Mouse (Mus musculus): ENCODE results near the gene Gm20388. TPM values are rescaled to one million over a fixed set of nuclear protein-coding genes. Genes with fewer than 3 reads are reported as not detected.

Gm20388 gene
- polyA plus RNA-seq, 1 experiment: 23.9 TPM

DNA sequence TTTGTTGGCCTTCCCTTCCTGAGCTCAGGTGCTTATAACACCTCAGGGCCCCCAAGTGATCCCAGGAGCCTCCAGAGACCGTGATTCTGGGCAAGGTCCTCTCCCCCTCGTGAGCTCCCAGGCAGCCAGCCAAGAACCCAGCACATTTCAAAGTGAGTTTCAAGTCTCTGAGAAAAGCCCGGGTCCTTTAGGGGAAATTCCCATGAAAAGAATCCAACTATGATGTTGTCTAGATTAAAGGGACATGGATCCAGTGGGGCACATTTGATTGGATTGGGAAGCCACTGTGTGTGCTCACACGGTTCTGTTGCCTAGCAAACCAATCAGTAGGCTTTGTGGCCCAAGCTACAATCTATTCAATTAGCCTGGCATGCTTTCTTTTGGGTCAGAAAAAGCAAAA is 936.6 kb downstream of the Gm20388 start:
- Histone ChIP-seq H3K4me3 (ENCODE audit: insufficient read depth, low read length) (no peak overlapping the region), H3K4me1 (ENCODE audit: control insufficient read depth, insufficient read depth, low read length) (no peaks in the 10 kb centered on the region), H3K27ac (ENCODE audit: insufficient read depth, low read length) (no peak overlapping the region)
- TF ChIP-seq POLR2A (IDR thresholded peaks at IDR 0.05; ENCODE audit: extremely low read depth, insufficient read depth, low read length): no peak
- TF ChIP-seq CTCF (IDR thresholded peaks at IDR 0.05; ENCODE audit: extremely low read depth, insufficient read depth, low read length): no peak

DNA sequence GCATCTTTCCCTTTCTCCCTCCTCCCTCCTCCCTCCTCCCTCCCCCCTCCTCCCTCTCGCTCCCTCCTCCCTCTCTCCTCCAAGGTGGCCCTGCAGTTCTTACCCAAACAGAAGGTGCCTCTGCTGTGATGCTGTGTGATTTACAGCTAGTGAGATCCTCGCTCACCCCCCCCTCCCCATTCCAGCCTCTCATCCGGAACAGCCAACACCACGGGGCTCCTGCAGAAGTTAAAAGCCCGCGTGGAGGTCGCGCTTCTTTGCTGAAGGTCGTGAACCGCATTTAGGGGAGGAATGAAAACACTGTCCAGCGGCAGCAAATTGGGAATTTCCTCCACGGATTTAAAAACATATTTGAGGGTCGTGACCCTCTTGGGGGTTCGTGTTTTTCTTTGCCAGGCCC is 937.1 kb downstream of the Gm20388 start:
- TF ChIP-seq POLR2A (IDR thresholded peaks at IDR 0.05; ENCODE audit: extremely low read depth, insufficient read depth, low read length) (no peak), CTCF (IDR thresholded peaks at IDR 0.05; ENCODE audit: extremely low read depth, insufficient read depth, low read length) (no peak)
- Histone ChIP-seq H3K4me3 (ENCODE audit: insufficient read depth, low read length) (no peak overlapping the region), H3K27ac (ENCODE audit: insufficient read depth, low read length) (no peak overlapping the region), H3K4me1 (ENCODE audit: control insufficient read depth, insufficient read depth, low read length) (no peaks in the 10 kb centered on the region)

DNA sequence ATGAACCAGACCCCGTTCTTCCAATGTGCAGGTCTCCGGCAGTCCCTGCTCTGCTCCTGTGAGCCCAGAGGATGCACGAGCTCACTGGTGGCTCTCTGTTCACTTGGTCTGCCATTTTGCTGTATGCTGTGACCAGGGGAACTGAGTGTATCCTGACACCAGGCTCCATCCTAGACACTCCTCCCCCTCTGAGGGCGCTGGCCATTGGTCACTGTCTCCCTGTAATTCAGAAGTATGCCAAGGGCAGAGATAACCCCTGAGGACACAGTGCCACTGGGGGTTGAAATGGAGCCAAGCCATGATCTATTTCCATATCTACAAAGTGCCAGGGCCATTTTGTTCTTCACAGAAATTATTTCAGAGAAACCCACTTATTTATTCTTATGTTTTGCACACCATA is 937.8 kb downstream of the Gm20388 start:
- no peak for TF ChIP-seq CTCF (IDR thresholded peaks at IDR 0.05; ENCODE audit: extremely low read depth, insufficient read depth, low read length)
- TF ChIP-seq POLR2A (IDR thresholded peaks at IDR 0.05; ENCODE audit: extremely low read depth, insufficient read depth, low read length): no peak
- Histone ChIP-seq H3K27ac (ENCODE audit: insufficient read depth, low read length) (no peak overlapping the region), H3K4me1 (ENCODE audit: control insufficient read depth, insufficient read depth, low read length) (no peaks in the 10 kb centered on the region), H3K4me3 (ENCODE audit: insufficient read depth, low read length) (no peak overlapping the region)

DNA sequence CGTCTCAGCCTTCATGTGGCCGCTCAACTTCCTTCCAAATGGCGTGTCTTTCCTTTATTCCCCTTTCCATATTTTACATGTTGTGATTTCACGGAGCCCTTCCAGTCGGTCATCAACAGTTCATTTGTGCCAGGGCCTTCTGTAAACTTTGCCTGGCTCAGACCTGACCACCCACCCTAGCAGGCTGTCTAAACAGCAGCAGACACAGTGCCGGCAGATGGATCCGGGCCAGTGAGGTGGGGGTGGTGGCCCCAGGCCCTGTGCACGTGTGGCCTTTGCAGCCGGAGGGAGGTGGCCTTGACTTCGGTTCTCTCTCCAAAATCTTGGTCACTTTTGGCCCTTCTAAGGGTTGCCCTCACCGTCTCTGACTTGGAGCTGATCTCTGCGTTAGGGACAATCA is 940.8 kb downstream of the Gm20388 start:
- Histone ChIP-seq H3K4me3 (ENCODE audit: insufficient read depth, low read length) (no peak overlapping the region), H3K4me1 (ENCODE audit: control insufficient read depth, insufficient read depth, low read length) (no peaks in the 10 kb centered on the region), H3K27ac (ENCODE audit: insufficient read depth, low read length) (no peak overlapping the region)
- TF ChIP-seq POLR2A (IDR thresholded peaks at IDR 0.05; ENCODE audit: extremely low read depth, insufficient read depth, low read length): no peak
- no peak for TF ChIP-seq CTCF (IDR thresholded peaks at IDR 0.05; ENCODE audit: extremely low read depth, insufficient read depth, low read length)

DNA sequence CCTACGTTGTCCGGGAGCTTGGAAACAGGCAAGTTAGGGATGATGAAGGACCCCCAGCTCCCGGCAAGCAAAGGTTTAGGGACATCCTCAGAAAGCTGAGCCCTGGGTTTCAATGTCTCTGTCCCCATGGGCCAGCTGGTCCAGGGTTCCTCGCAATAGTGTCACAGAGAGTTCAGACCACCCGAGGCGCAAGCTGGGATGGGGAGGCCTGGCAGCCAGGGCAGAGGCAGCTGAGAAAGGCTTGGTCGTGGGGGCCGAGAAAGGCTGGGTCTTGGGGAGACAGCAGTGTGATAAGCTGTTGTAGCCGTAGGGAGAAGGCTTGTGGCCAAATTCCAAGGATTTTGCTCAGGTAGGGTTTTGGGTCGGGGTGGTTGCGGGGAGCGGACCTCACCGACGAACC is 949.2 kb downstream of the Gm20388 start:
- H3K27ac ChIP-seq (ENCODE audit: insufficient read depth, low read length): no peak overlapping the region
- TF ChIP-seq CTCF (IDR thresholded peaks at IDR 0.05; ENCODE audit: extremely low read depth, insufficient read depth, low read length) (no peak), POLR2A (IDR thresholded peaks at IDR 0.05; ENCODE audit: extremely low read depth, insufficient read depth, low read length) (no peak)
- H3K4me1 ChIP-seq (ENCODE audit: control insufficient read depth, insufficient read depth, low read length): no peaks in the 10 kb centered on the region
- no peak overlapping the region for H3K4me3 ChIP-seq (ENCODE audit: insufficient read depth, low read length)

DNA sequence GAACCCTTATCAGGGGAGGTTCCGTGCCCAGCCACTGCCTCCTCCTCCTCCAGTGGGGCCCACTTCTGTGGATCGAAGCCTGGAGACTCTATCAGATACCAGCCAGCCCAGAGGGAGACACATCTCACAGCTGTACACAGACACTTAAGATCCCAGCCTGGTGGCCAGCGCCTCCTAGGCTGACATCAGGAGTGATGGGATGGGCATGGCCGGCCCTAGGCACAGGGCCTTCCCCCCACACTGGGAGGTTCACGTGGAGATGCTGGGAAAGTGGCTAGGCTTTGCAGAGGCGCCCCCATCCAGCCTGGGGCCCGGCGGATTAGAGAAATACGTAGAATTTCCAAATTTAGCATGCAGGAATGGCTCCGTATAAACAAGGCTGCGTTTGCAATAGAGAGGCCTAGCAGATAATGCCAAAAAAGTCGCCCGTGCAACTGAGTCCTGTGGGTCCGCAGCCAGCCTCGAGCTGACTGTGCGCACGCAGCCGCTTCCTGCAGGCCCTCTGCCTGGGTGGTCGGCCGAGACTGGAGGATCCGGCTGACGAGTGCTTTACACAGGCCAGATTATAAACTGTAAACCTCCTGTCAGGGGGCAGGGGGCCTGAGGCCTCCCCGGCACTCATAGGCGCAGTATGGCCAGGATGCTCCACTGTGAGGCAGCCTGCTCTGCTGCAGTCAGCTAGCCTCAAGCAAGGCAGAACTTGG is 949.9 kb downstream of the Gm20388 start:
- Histone ChIP-seq H3K4me1 (ENCODE audit: control insufficient read depth, insufficient read depth, low read length) (no peaks in the 10 kb centered on the region), H3K4me3 (ENCODE audit: insufficient read depth, low read length) (no peak overlapping the region), H3K27ac (ENCODE audit: insufficient read depth, low read length) (no peak overlapping the region)
- no peak for TF ChIP-seq POLR2A (IDR thresholded peaks at IDR 0.05; ENCODE audit: extremely low read depth, insufficient read depth, low read length)
- no peak for TF ChIP-seq CTCF (IDR thresholded peaks at IDR 0.05; ENCODE audit: extremely low read depth, insufficient read depth, low read length)

DNA sequence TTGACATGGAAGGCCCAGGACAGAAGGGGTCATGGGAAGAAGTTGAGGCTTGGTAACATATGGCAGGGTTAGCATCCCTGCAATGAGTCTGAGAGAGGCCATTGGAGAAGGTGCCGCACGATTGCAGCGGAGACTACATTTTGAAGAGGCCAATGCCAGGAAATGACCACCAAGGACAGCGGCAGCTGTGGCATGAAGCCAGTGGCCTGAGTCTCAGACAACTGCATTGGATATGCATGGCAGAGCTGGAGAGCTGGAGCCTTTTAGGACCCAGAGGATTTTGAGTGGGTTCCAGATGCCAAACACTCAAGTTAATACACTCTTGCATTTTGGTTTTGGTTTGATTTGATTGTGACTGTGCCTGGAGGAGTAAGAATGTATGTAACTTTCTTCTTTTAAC is 953.0 kb downstream of the Gm20388 start:
- Histone ChIP-seq H3K4me1 (ENCODE audit: control insufficient read depth, insufficient read depth, low read length) (no peaks in the 10 kb centered on the region), H3K4me3 (ENCODE audit: insufficient read depth, low read length) (no peak overlapping the region)
- TF ChIP-seq POLR2A (IDR thresholded peaks at IDR 0.05; ENCODE audit: extremely low read depth, insufficient read depth, low read length): no peak
- no peak for TF ChIP-seq CTCF (IDR thresholded peaks at IDR 0.05; ENCODE audit: extremely low read depth, insufficient read depth, low read length)

DNA sequence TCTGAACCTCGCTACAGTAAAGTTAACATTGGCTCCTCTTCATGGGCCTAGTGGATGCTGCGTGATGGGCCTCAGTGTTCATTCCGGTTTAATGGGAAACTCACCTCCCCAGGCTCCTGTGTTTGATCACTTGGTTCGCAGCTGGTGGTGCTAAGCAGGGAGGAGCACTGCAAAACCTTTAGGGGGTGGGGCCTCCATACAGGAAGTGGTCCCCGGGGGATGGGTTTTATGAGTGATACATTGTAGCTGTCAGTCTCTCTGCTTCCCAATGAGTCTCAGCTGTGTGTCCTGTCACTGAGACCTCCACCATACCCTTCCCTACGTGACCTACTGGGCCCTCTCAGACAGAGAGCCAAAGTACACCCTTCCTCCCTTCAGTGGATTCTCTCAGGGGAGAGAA is 956.7 kb downstream of the Gm20388 start:
- TF ChIP-seq POLR2A (IDR thresholded peaks at IDR 0.05; ENCODE audit: extremely low read depth, insufficient read depth, low read length): no peak
- no peak for TF ChIP-seq CTCF (IDR thresholded peaks at IDR 0.05; ENCODE audit: extremely low read depth, insufficient read depth, low read length)
- no peaks in the 10 kb centered on the region for H3K4me1 ChIP-seq (ENCODE audit: control insufficient read depth, insufficient read depth, low read length)
- H3K4me3 ChIP-seq (ENCODE audit: insufficient read depth, low read length): no peak overlapping the region
- no peak overlapping the region for H3K27ac ChIP-seq (ENCODE audit: insufficient read depth, low read length)

More for the DNA sequence above, 953.0 kb downstream of the Gm20388 start:
- no peak overlapping the region for H3K27ac ChIP-seq (ENCODE audit: insufficient read depth, low read length)

DNA sequence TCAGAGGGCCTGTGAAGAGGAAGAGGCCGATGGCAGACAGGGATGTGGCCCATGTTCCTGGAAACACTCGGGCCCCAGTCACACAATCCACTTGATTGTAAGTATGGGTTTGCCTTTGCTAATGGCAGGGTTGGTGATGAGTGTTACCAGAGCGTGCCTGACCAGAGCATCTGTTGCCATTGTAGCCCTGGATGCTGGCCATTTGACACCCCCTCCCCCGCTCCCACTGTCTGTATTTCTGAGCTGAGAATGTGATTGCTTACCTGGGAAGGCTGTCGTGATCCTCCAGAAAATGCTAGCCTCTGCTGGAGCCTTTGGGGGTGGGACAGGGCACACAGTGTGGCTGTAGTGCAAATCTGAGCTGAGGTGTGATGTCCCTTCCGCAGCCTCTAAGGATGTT is 962.0 kb downstream of the Gm20388 start:
- no peaks in the 10 kb centered on the region for H3K4me1 ChIP-seq (ENCODE audit: control insufficient read depth, insufficient read depth, low read length)
- H3K4me3 ChIP-seq (ENCODE audit: insufficient read depth, low read length): no peak overlapping the region
- H3K27ac ChIP-seq (ENCODE audit: insufficient read depth, low read length): no peak overlapping the region
- TF ChIP-seq CTCF (IDR thresholded peaks at IDR 0.05; ENCODE audit: extremely low read depth, insufficient read depth, low read length): no peak

DNA sequence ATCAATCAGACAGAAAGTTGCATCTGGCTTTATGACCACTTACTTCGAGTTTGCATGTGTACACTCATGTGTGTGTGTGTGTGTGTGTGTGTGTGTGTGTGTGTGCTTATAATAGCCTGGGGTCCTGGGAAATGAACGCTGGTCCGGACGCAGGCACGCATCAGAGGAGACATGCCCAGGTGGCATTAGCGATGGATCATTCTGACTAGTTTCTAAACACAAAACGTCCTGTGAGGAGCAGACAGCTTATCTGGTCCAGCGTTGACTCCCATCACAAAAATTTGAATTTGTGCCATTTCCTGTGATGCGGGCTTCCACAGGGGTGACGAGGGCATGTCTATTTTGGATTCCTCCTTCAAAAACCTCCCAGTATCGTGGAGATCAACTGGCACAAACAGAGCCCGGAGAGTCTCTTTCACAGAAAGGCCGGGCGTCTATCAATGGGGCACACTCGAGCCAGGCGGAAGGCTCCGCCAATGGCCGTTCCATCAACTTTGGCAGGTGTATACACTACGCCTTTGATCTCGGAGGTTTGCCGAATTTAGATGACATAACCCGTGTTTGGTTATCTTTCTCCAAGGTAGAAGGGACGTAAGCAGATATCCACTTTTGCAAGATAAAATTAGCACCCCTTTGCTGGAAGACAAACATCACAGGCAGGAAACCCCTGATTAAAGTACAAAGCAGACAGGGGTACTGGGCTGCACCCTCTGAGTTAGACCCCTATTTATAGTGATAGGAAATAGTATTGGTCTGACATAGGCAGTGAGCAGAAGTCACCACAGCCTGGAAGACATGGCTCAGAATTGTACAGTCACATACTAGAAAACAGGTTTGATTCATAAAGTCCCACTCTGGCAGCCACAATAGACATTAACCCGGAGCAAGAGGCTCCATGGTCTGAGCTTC is 965.6 kb downstream of the Gm20388 start:
- no peak for TF ChIP-seq CTCF (IDR thresholded peaks at IDR 0.05; ENCODE audit: extremely low read depth, insufficient read depth, low read length)
- Histone ChIP-seq H3K4me1 (ENCODE audit: control insufficient read depth, insufficient read depth, low read length) (no peaks in the 10 kb centered on the region), H3K27ac (ENCODE audit: insufficient read depth, low read length) (no peak overlapping the region), H3K4me3 (ENCODE audit: insufficient read depth, low read length) (no peak overlapping the region)

Measured in cortical plate, adult 2 months (tissue).